Mouse (Mus musculus) heart, embryonic 11.5 days (tissue): ENCODE data around the gene Sync. TPM values are rescaled to one million over a fixed set of nuclear protein-coding genes. Genes with fewer than 3 reads are reported as not detected.

Source experiments
- ATAC-seq: fragments of 200-750 bp; cut with Nextera tagmentation; replicated peaks from 2 replicates; pipeline ENCODE4 v1.8.0; 2017; ENCODE audit warnings: moderate library complexity; ENCODE audit not compliant: insufficient number of reproducible peaks, low FRiP score, low TSS enrichment
- H3K27ac ChIP-seq: fragments of 300-500 bp; sonication (generic); 2 replicates; pipeline ENCODE4 v1.5.1; 2014; ENCODE audit warnings: mild to moderate bottlenecking, low read depth, low read length
- H3K27me3 ChIP-seq: fragments of 300-500 bp; sonication (generic); 2 replicates; pipeline ENCODE4 v1.6.1; 2014; ENCODE audit warnings: mild to moderate bottlenecking, low read length, mixed read lengths; ENCODE audit not compliant: control insufficient read depth, insufficient read depth
- H3K36me3 ChIP-seq: fragments of 300-500 bp; sonication (generic); 2 replicates; pipeline ENCODE4 v1.6.1; 2014; ENCODE audit warnings: mild to moderate bottlenecking, low read length, moderate library complexity, mixed read lengths; ENCODE audit not compliant: control insufficient read depth, insufficient read depth
- H3K4me1 ChIP-seq: fragments of 300-500 bp; sonication (generic); 2 replicates; pipeline ENCODE4 v1.6.1; 2014; ENCODE audit warnings: low read length; ENCODE audit not compliant: control insufficient read depth, insufficient read depth
- H3K4me2 ChIP-seq: fragments of 300-500 bp; sonication (generic); 2 replicates; pipeline ENCODE4 v1.6.1; 2014; ENCODE audit warnings: mild to moderate bottlenecking, moderate library complexity
- H3K4me3 ChIP-seq: fragments of 300-500 bp; sonication (generic); 2 replicates; pipeline ENCODE4 v1.5.1; 2014; ENCODE audit warnings: low read depth, low read length
- H3K9ac ChIP-seq: fragments of 300-500 bp; sonication (generic); 2 replicates; pipeline ENCODE4 v1.6.1; 2014; ENCODE audit warnings: mild to moderate bottlenecking, low read depth, low read length, moderate library complexity
- H3K9me3 ChIP-seq: fragments of 300-500 bp; sonication (generic); replicated peaks from 2 replicates; pipeline ENCODE4 v1.6.1; 2016; ENCODE audit warnings: low read length; ENCODE audit not compliant: control insufficient read depth
- WGBS: fragments of 180-500 bp; shearing (Covaris S2); extraction: QIAGEN DNeasy Blood & Tissue Kit; methylation state at CpG from one replicate; pipeline ENCODE4 v1.1.7; 2014; ENCODE audit not compliant: insufficient replicate concordance; 5-methylcytosine and 5-hydroxymethylcytosine counted together
- polyA plus RNA-seq: library from polyadenylated mRNA; unstranded; fragments of >200 nt; fragmentation: Nextera tagmentation; extraction: Ambion mirVana; gene quantifications from 2 replicates; pipeline ENCODE4 v1.2.1, GENCODE M21; 2014

The Sync gene
- polyA plus RNA-seq, 1 experiment from 2014 or later, result 1.2 TPM

DNA sequence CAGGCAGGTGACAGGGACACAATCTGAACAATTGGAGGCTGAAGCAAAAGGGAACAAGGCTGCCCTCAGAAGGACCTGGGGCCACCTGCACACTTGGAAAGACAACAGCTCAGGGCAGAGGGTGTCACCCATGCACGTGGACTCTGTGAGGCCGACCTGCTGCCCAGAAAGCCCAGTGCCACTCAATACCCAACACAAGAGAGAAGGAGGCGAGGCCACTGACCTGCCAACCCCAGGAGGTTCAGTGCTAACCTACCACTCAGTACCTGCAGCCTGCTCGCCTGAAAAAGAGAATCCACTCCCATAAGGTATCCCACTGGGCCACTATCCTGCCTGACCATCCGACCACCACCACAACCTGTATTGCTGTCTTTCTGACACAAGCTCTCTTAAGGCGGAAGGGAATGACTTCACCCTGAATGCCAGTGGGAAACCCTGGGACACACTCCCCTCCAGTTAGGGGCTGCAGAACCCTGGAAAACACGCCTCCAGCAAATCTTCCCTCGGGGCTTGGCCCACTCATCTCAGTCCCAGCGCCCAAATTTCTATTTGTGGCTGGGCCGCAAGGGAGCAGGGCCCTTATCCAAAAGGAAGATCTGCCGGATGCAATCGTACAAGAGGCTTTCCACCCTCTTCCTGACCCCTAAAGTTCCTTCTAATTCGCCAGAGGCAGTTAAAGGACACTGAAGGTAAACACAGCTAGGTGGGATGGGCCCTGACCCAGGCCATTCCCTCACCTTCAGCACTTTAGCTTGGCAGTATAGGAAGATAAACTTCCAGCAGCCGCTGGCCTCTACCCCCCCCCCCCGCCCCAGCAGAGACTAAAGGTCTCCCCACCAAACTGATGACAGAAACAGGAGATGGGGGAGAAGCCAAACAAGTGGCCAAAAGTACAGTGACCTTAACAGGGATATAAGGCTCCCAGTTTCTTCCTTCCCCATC, 40.8 kb upstream of the Sync start:
- no peak overlapping the region for H3K4me2 ChIP-seq
- H3K36me3 ChIP-seq, result no peaks in the 10 kb centered on the region
- peaks cover 89% of the 10 kb centered on the region for H3K27me3 ChIP-seq
- H3K27ac ChIP-seq, result no peak overlapping the region
- no peak overlapping the region for H3K4me3 ChIP-seq
- no peak for ATAC-seq
- H3K9me3 ChIP-seq, result no peaks in the 10 kb centered on the region
- H3K9ac ChIP-seq, result no peak overlapping the region
- WGBS, result 38% methylated on average over 15 of the region's 15 CpGs
- H3K4me1 ChIP-seq, result peaks cover 17% of the 10 kb centered on the region

DNA sequence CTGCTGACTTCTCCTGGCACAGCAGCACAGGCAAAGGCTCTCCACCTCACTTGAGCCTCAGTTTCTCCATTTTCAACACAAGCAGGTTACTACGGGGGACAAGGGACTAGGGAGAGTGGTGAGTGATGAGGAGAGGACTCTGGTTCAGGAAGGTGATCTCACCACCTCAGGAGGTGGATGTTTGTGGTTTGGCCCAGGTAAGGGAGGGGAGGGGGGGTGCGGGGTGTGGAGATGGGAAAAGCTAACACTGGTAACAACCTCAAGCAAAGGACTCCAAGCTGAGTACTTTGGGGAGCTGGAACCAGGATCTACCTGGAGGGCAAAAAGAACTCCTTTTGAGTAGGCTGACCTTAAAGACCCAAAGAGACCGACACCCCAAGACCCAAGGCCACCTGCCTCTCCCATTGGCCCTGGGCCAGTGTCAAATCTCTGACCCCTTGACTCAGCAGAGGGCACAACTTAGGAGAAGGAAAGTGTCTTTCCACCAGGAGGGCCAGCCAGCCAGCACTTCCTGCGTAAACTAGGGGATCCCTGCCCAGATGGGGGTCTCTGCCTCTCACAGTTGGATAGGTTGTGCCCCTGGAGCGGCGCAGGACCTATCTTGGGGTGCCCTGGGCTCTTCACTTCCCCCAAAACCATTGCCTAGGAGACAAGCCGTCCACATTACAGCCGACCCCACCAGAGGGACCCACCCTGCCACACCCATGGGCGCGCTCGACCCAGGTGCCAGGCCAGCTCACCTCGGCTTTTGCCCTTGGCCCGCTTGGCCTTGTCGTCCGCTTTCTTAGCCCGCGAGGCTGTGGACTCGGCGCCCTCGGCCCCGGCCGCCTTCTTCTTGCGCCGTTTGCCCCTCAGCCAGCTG, 39.8 kb upstream of the Sync start:
- no peak overlapping the region for H3K27ac ChIP-seq
- H3K4me3 ChIP-seq, result peak overlapping the region; percentile 60
- H3K4me2 ChIP-seq, result peak overlapping the region; percentile 99
- no peaks in the 10 kb centered on the region for H3K9me3 ChIP-seq
- H3K9ac ChIP-seq, result peak overlapping the region; percentile 66
- WGBS, result 7% methylated on average over 24 of the region's 24 CpGs
- peaks cover 87% of the 10 kb centered on the region for H3K27me3 ChIP-seq
- ATAC-seq, result no peak
- peaks cover 17% of the 10 kb centered on the region for H3K4me1 ChIP-seq
- no peaks in the 10 kb centered on the region for H3K36me3 ChIP-seq

DNA sequence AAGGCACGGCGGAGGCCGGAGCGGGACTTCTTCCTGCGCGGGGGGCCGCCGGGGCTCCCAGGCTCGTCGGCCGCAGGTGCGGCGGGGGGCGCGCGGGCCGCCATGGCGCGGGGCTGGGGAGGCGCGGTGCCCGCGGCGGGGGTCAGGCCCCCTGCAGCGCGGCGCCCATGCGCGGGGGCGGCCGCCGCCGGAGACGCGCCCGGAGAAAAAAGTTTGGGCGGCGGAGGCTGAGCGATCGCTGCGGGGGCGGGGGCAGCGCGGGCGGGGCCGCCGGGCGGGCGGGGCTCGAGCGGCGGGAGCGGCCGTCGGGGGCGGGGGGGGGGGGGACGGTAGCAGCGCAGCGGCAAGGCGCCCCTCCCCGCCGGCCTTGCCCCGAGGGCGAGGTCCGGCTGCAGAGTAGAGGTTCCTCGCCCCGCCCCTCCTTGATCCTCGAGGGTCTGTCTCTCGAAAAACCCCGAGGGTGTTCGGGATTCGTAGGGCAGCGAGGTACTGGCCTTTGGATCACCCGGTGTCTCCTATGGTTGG, 39.1 kb upstream of the Sync start:
- no peak for ATAC-seq
- H3K27ac ChIP-seq, result no peak overlapping the region
- H3K9me3 ChIP-seq, result no peaks in the 10 kb centered on the region
- H3K27me3 ChIP-seq, result peaks cover 82% of the 10 kb centered on the region
- H3K4me3 ChIP-seq, result peak overlapping the region; percentile 60
- WGBS, result under 1% methylated on average over 41 of the region's 74 CpGs
- peaks cover 17% of the 10 kb centered on the region for H3K4me1 ChIP-seq
- H3K36me3 ChIP-seq, result no peaks in the 10 kb centered on the region
- H3K9ac ChIP-seq, result peak overlapping the region; percentile 66
- H3K4me2 ChIP-seq, result peak overlapping the region; percentile 99

- 23% methylated on average over 7 of the region's 7 CpGs for WGBS
- Histone ChIP-seq H3K27me3 (peaks cover 83% of the 10 kb centered on the region), H3K9me3 (no peaks in the 10 kb centered on the region), H3K27ac (no peak overlapping the region), H3K9ac (no peak overlapping the region), H3K4me1 (peaks cover 17% of the 10 kb centered on the region), H3K36me3 (no peaks in the 10 kb centered on the region), H3K4me3 (no peak overlapping the region), H3K4me2 (no peak overlapping the region)
- no peak for ATAC-seq
Observed at GRCm38 (mm10) chr4:129249288-129249687, 38.1 kb upstream of the Sync start.

GRCm38 (mm10) chr4:129250759-129251481, 36.5 kb upstream of the Sync start:
- no peak for ATAC-seq
- 17% methylated on average over 15 of the region's 15 CpGs for WGBS
- peaks cover 67% of the 10 kb centered on the region for H3K27me3 ChIP-seq
- H3K27ac ChIP-seq, result no peak overlapping the region
- H3K36me3 ChIP-seq, result no peaks in the 10 kb centered on the region
- H3K4me3 ChIP-seq, result peak overlapping the region; percentile 6; the same call in 1 of the 2 replicates
- H3K9ac ChIP-seq, result 0 out of 2 replicates have a peak overlapping the region, but pooled peaks have one; percentile 10
- H3K4me2 ChIP-seq, result peak overlapping the region; percentile 49
- H3K9me3 ChIP-seq, result no peaks in the 10 kb centered on the region
- H3K4me1 ChIP-seq, result peaks cover 17% of the 10 kb centered on the region

DNA sequence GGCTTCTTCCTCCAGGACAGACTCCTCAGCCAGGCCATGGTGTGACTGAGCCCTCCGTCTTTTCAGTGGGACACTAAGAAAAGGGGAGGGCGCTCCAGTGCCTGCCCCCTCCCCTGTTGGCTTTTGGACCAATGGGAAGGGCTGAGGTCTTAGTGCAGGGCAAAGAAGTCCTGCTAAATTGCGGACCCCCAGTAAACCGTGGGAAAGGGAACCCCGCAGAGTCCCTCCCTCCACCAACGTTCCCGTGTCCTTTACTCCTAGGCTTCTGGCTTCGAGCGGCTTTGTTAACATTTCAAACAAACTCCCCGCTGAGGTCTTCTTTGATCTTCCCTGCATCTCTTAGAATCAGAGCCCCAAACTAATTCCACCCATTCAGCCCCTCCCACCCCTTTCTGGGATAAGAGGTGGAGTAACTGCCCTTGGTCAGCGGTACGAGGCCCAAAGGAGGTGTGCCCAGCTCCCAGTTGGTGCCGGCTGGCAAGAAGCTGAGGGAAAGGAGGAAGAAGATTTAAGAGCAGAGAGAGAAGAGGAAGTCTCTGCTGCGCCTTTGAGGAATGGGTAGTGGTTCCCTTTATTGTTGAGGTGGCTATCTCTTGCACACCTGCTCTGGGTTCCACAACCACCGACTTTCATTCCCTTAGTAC, 35.8 kb upstream of the Sync start:
- Histone ChIP-seq H3K4me2 (peak overlapping the region; percentile 49), H3K4me1 (peaks cover 22% of the 10 kb centered on the region), H3K9ac (no peak overlapping the region), H3K9me3 (no peaks in the 10 kb centered on the region), H3K4me3 (peak overlapping the region; percentile 6; the same call in 1 of the 2 replicates), H3K27me3 (peaks cover 60% of the 10 kb centered on the region), H3K27ac (no peak overlapping the region), H3K36me3 (no peaks in the 10 kb centered on the region)
- no peak for ATAC-seq
- 4% methylated on average over 15 of the region's 15 CpGs for WGBS

GRCm38 (mm10) chr4:129252492-129252891, 34.9 kb upstream of the Sync start:
- ATAC-seq, result no peak
- H3K9ac ChIP-seq, result no peak overlapping the region
- H3K36me3 ChIP-seq, result no peaks in the 10 kb centered on the region
- WGBS, result 70% methylated on average over 2 of the region's 2 CpGs
- no peak overlapping the region for H3K4me2 ChIP-seq
- no peaks in the 10 kb centered on the region for H3K9me3 ChIP-seq
- no peak overlapping the region for H3K4me3 ChIP-seq
- H3K27ac ChIP-seq, result no peak overlapping the region
- peaks cover 51% of the 10 kb centered on the region for H3K27me3 ChIP-seq
- H3K4me1 ChIP-seq, result peaks cover 24% of the 10 kb centered on the region
